Mouse (Mus musculus) embryonic facial prominence, embryonic 11.5 days (tissue): ENCODE results near the gene Gpc3. TPM values are rescaled to one million over a fixed set of nuclear protein-coding genes. Genes with fewer than 3 reads are reported as not detected.
A peak's percentile ranks its signal among the peaks of the same experiment; 100 is the strongest.

Experiments
- ATAC-seq: fragments of 200-750 bp; cut with Nextera tagmentation; replicated peaks from 2 replicates; pipeline ENCODE4 v1.8.0; 2017; ENCODE audit warnings: low read depth; ENCODE audit not compliant: insufficient number of reproducible peaks, low FRiP score, low TSS enrichment
- DNase-seq: peaks from one replicate; pipeline ENCODE4 v3.0.0-alpha.2; 2015; ENCODE audit warnings: low spot score
- H3K27ac ChIP-seq: fragments of 300-500 bp; sonication (generic); replicated peaks from 2 replicates; pipeline ENCODE4 v1.5.1; 2014; ENCODE audit warnings: mild to moderate bottlenecking, low read depth, low read length, control low read depth
- H3K27me3 ChIP-seq: fragments of 300-500 bp; sonication (generic); 2 replicates; pipeline ENCODE4 v1.6.1; 2014; ENCODE audit warnings: mild to moderate bottlenecking, low read length, moderate library complexity, mixed read lengths; ENCODE audit not compliant: control insufficient read depth, insufficient read depth
- H3K36me3 ChIP-seq: fragments of 300-500 bp; sonication (generic); replicated peaks from 2 replicates; pipeline ENCODE4 v1.6.1; 2014; ENCODE audit warnings: low read depth, mild to moderate bottlenecking, low read length, moderate library complexity, mixed read lengths; ENCODE audit not compliant: control insufficient read depth, insufficient read depth
- H3K4me1 ChIP-seq: fragments of 300-500 bp; sonication (generic); 2 replicates; pipeline ENCODE4 v1.6.1; 2014; ENCODE audit warnings: low read length, mixed read lengths; ENCODE audit not compliant: control insufficient read depth, insufficient read depth
- H3K4me2 ChIP-seq: fragments of 300-500 bp; sonication (generic); 2 replicates; pipeline ENCODE4 v1.6.1; 2014; ENCODE audit warnings: low read depth, mild to moderate bottlenecking, control low read depth, low read length, moderate library complexity
- H3K4me3 ChIP-seq: fragments of 300-500 bp; sonication (generic); 2 replicates; pipeline ENCODE4 v1.5.1; 2014; ENCODE audit warnings: low read depth, low read length, control low read depth
- H3K9ac ChIP-seq: fragments of 300-500 bp; sonication (generic); replicated peaks from 2 replicates; pipeline ENCODE4 v1.6.1; 2014; ENCODE audit warnings: mild to moderate bottlenecking, control low read depth, low read length
- H3K9me3 ChIP-seq: fragments of 300-500 bp; sonication (generic); replicated peaks from 2 replicates; pipeline ENCODE4 v1.6.1; 2016; ENCODE audit warnings: mild to moderate bottlenecking, low read length, inconsistent platforms, mixed read lengths; ENCODE audit not compliant: control insufficient read depth
- WGBS: fragments of 180-500 bp; shearing (Covaris S2); extraction: QIAGEN DNeasy Blood & Tissue Kit; methylation state at CpG from one replicate; pipeline ENCODE4 v1.1.7; 2014; 5-methylcytosine and 5-hydroxymethylcytosine counted together
- polyA plus RNA-seq: library from polyadenylated mRNA; unstranded; fragments of >200 nt; fragmentation: Nextera tagmentation; extraction: Ambion mirVana; gene quantifications from 2 replicates; pipeline ENCODE4 v1.2.1, GENCODE M21; 2014

Gene Gpc3
- polyA plus RNA-seq, 1 experiment from 2014 or later = 944 TPM

GRCm38 (mm10) chrX:52551296-52551695, 62.5 kb downstream of the Gpc3 start:
- ATAC-seq (no peak), DNase-seq (no peak)
- no peak overlapping the region for H3K4me2 ChIP-seq
- H3K9ac ChIP-seq = no peak overlapping the region
- no peaks in the 10 kb centered on the region for H3K4me1 ChIP-seq
- H3K27ac ChIP-seq = no peak overlapping the region
- H3K36me3 ChIP-seq = no peaks in the 10 kb centered on the region
- WGBS = 68% methylated on average over 1 of the region's 1 CpGs
- H3K27me3 ChIP-seq = no peaks in the 10 kb centered on the region
- no peak overlapping the region for H3K4me3 ChIP-seq
- no peaks in the 10 kb centered on the region for H3K9me3 ChIP-seq

DNA sequence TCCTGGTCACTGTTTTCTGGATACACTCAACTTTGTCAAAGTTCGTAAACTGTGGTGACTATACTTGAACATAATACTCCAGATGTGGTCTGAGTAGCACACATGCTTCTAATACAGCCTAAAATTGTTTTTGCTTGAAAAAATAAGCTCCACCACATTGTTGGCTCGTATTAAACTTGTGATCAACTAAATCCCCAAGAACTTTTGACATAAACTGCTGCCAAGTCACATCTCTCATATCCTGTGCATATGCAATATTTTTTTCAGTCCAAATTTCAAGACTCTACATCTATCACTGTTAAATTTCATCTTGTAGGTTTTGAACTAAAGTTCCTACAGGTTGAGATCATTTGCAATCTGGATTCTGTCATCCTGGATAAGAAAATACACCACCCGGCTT, 69.1 kb downstream of the Gpc3 start:
- H3K27me3 ChIP-seq = no peaks in the 10 kb centered on the region
- H3K36me3 ChIP-seq = no peaks in the 10 kb centered on the region
- no peaks in the 10 kb centered on the region for H3K9me3 ChIP-seq
- H3K4me1 ChIP-seq = no peaks in the 10 kb centered on the region
- no peak overlapping the region for H3K9ac ChIP-seq
- no peak overlapping the region for H3K27ac ChIP-seq
- no peak overlapping the region for H3K4me2 ChIP-seq
- ATAC-seq = no peak
- DNase-seq = peak; percentile 50
- H3K4me3 ChIP-seq = no peak overlapping the region
- 55% methylated on average over 3 of the region's 3 CpGs for WGBS

DNA sequence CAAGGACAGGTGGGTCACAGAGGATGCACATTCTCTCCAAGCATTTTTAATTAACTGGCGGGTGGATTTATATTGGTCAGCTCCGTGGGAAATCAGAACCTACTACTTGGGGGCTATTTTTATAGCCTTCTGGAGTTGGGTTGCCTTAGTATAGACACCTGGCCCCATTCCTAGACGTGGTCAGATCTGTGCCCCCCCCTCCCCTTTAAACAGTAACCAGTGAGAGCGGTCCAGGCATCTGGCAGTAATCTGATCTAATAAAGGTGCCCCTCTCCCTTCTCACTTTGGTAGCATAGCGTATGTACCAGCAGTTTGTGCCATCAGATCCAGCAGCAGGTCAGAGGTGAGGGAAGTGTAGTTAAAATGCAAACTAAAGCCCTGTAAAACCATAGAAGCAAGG, 76.5 kb downstream of the Gpc3 start:
- no peaks in the 10 kb centered on the region for H3K4me1 ChIP-seq
- no peaks in the 10 kb centered on the region for H3K9me3 ChIP-seq
- H3K4me2 ChIP-seq = no peak overlapping the region
- no peak overlapping the region for H3K9ac ChIP-seq
- H3K4me3 ChIP-seq = no peak overlapping the region
- DNase-seq (no peak), ATAC-seq (no peak)
- no peaks in the 10 kb centered on the region for H3K36me3 ChIP-seq
- 47% methylated on average over 5 of the region's 5 CpGs for WGBS
- no peaks in the 10 kb centered on the region for H3K27me3 ChIP-seq
- no peak overlapping the region for H3K27ac ChIP-seq

DNA sequence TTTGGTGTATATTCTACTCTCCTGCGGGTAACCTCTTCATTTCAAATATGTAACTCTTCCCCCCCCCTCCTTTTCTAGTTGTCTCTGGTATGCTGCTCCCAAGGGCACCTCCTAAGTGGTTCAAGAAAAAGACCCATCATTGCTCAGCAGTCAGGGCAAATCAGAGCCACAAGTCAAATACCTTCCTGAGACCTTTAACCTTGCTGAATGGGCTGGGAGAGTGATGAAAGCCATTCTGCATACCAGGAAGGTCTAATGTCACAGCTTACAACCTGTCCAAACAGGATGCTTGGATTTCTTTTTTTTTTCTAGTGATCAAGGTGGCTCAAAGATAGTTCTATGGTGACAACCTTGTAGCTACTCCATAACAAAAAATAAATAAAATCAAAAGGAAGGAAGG, 80.0 kb downstream of the Gpc3 start:
- 39% methylated on average over 1 of the region's 1 CpGs for WGBS
- no peaks in the 10 kb centered on the region for H3K4me1 ChIP-seq
- peak; percentile 40 for DNase-seq

GRCm38 (mm10) chrX:52533098-52533497, 80.7 kb downstream of the Gpc3 start:
- Histone ChIP-seq H3K36me3 (no peaks in the 10 kb centered on the region), H3K4me1 (no peaks in the 10 kb centered on the region), H3K9me3 (no peaks in the 10 kb centered on the region), H3K27ac (no peak overlapping the region), H3K4me2 (no peak overlapping the region), H3K4me3 (no peak overlapping the region), H3K27me3 (no peaks in the 10 kb centered on the region), H3K9ac (no peak overlapping the region)
- ATAC-seq = no peak
- DNase-seq = no peak
- 60% methylated on average over 4 of the region's 4 CpGs for WGBS

More for the DNA sequence above, 80.0 kb downstream of the Gpc3 start:
- Histone ChIP-seq H3K27ac (no peak overlapping the region), H3K4me3 (no peak overlapping the region), H3K9ac (no peak overlapping the region), H3K36me3 (no peaks in the 10 kb centered on the region), H3K9me3 (no peaks in the 10 kb centered on the region), H3K4me2 (no peak overlapping the region), H3K27me3 (no peaks in the 10 kb centered on the region)
- ATAC-seq = no peak

GRCm38 (mm10) chrX:52532124-52532523, 81.6 kb downstream of the Gpc3 start:
- 54% methylated on average over 2 of the region's 2 CpGs for WGBS

GRCm38 (mm10) chrX:52526086-52526485, 87.7 kb downstream of the Gpc3 start:
- no peak overlapping the region for H3K9ac ChIP-seq
- no peak for ATAC-seq
- no peak overlapping the region for H3K4me2 ChIP-seq
- no peaks in the 10 kb centered on the region for H3K9me3 ChIP-seq
- H3K4me3 ChIP-seq = no peak overlapping the region
- H3K4me1 ChIP-seq = no peaks in the 10 kb centered on the region
- peak; percentile 21 for DNase-seq
- H3K27me3 ChIP-seq = no peaks in the 10 kb centered on the region
- H3K36me3 ChIP-seq = no peaks in the 10 kb centered on the region
- WGBS = 58% methylated on average over 5 of the region's 5 CpGs
- H3K27ac ChIP-seq = no peak overlapping the region

More at GRCm38 (mm10) chrX:52532124-52532523, 81.6 kb downstream of the Gpc3 start:
- Histone ChIP-seq H3K4me1 (no peaks in the 10 kb centered on the region), H3K36me3 (no peaks in the 10 kb centered on the region), H3K4me2 (no peak overlapping the region), H3K9me3 (no peaks in the 10 kb centered on the region), H3K9ac (no peak overlapping the region), H3K27me3 (no peaks in the 10 kb centered on the region), H3K27ac (no peak overlapping the region), H3K4me3 (no peak overlapping the region)
- no peak for ATAC-seq
- no peak for DNase-seq

- Histone ChIP-seq H3K4me1 (no peaks in the 10 kb centered on the region), H3K4me3 (no peak overlapping the region), H3K4me2 (no peak overlapping the region), H3K36me3 (no peaks in the 10 kb centered on the region), H3K9me3 (no peaks in the 10 kb centered on the region), H3K27me3 (no peaks in the 10 kb centered on the region), H3K9ac (no peak overlapping the region), H3K27ac (no peak overlapping the region)
- WGBS = 65% methylated on average over 3 of the region's 3 CpGs
- DNase-seq = no peak
- no peak for ATAC-seq
These were observed 88.6 kb downstream of the Gpc3 start for GRCm38 (mm10) chrX:52525132-52525531.
